1 mouse cellular context compared by ENCODE assay signal in the genomic region with DNA sequence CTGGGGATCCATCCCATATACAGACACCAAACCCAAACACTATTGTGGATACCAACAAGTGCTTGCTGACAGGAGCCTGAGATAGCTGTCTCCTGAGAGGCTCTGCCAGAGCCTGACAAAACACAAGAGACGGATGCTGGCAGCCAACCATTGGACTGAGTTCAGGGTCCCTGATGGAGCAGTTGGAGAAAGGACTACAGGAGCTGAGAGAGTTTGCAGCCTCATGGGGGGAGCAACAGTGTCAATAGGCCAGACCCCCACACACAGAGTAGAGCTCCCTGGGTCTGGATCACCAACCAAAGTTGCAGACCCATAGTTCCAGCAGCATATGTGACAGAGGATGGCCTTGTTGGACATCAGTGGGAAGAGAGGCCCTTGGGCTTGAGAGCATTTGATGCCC. TPM values are rescaled to one million over a fixed set of nuclear protein-coding genes. Genes with fewer than 3 reads are reported as not detected.
"Had no signal": no experiment of that assay in that cellular context is flagged by ENCODE, and none has a peak within 500 bp of the region (broad histone marks: within the 10 kb centered on the region; RNA-seq: fewer than 3 reads in every experiment).

No protein-coding gene starts in this region.

RNA-seq across cellular contexts. Expression of a gene that starts 5.1 kb away (rescaled TPM):
- polyA plus RNA-seq: macrophage had no signal
